Mouse (Mus musculus) bone marrow macrophage, adult 2 months (primary cell): ENCODE data around the gene Gm20388. TPM values are rescaled to one million over a fixed set of nuclear protein-coding genes. Genes with fewer than 3 reads are reported as not detected.

ENCODE experiments used
- H3K27ac ChIP-seq: 2 replicates; pipeline ENCODE4 v1.5.1; 2012; ENCODE audit warnings: low read depth, low read length; ENCODE audit not compliant: insufficient read depth
- H3K4me1 ChIP-seq: 2 replicates; pipeline ENCODE4 v1.6.1; 2012; ENCODE audit warnings: low read length; ENCODE audit not compliant: control insufficient read depth, insufficient read depth
- H3K4me3 ChIP-seq: 2 replicates; pipeline ENCODE4 v1.5.1; 2012; ENCODE audit warnings: mild to moderate bottlenecking, low read length, moderate library complexity; ENCODE audit not compliant: insufficient read depth
- CTCF ChIP-seq: IDR thresholded peaks from 2 replicates; pipeline ENCODE4 v1.5.1; 2012; ENCODE audit warnings: low read depth, mild to moderate bottlenecking, low read length, moderate library complexity
- POLR2A ChIP-seq: IDR thresholded peaks from 2 replicates; pipeline ENCODE4 v1.6.1; 2012; ENCODE audit warnings: mild to moderate bottlenecking, low read depth, low read length, borderline replicate concordance
- polyA plus RNA-seq: library from polyadenylated mRNA; stranded (reverse); fragments of >200 nt; gene quantifications from 2 replicates; pipeline ENCODE4 v1.2.4, GENCODE M21; 2012; ENCODE audit not compliant: missing spikeins, insufficient read depth, insufficient read length

Gene Gm20388
- polyA plus RNA-seq, 1 experiment = 32.7 TPM

- H3K4me3 ChIP-seq = no peak overlapping the region
- H3K4me1 ChIP-seq = no peaks in the 10 kb centered on the region
- no peak overlapping the region for H3K27ac ChIP-seq
- no peak for TF ChIP-seq CTCF
- no peak for TF ChIP-seq POLR2A
Measured at GRCm38 (mm10) chr8:121079201-121079600, 1168.6 kb downstream of the Gm20388 start.

- no peak overlapping the region for H3K27ac ChIP-seq
- no peaks in the 10 kb centered on the region for H3K4me1 ChIP-seq
- H3K4me3 ChIP-seq = no peak overlapping the region
- no peak for TF ChIP-seq CTCF
- TF ChIP-seq POLR2A = no peak
Measured at GRCm38 (mm10) chr8:121079944-121080343, 1169.3 kb downstream of the Gm20388 start.

GRCm38 (mm10) chr8:121080361-121081090 lies 1169.9 kb downstream of the Gm20388 start:
- TF ChIP-seq POLR2A (no peak), CTCF (no peak)
- no peak overlapping the region for H3K27ac ChIP-seq

GRCm38 (mm10) chr8:121081398-121081797 lies 1170.8 kb downstream of the Gm20388 start:
- TF ChIP-seq CTCF = no peak
- TF ChIP-seq POLR2A = no peak
- Histone ChIP-seq H3K4me3 (no peak overlapping the region), H3K4me1 (no peaks in the 10 kb centered on the region), H3K27ac (no peak overlapping the region)

More at GRCm38 (mm10) chr8:121080361-121081090, 1169.9 kb downstream of the Gm20388 start:
- Histone ChIP-seq H3K4me1 (no peaks in the 10 kb centered on the region), H3K4me3 (no peak overlapping the region)

- no peaks in the 10 kb centered on the region for H3K4me1 ChIP-seq
- H3K4me3 ChIP-seq = no peak overlapping the region
- no peak overlapping the region for H3K27ac ChIP-seq
- no peak for TF ChIP-seq POLR2A
- TF ChIP-seq CTCF = no peak
Measured at GRCm38 (mm10) chr8:121082218-121083092, 1171.8 kb downstream of the Gm20388 start.

- Histone ChIP-seq H3K4me3 (peak overlapping the region; percentile 66), H3K27ac (no peak overlapping the region), H3K4me1 (no peaks in the 10 kb centered on the region)
- TF ChIP-seq POLR2A = no peak
- no peak for TF ChIP-seq CTCF
Measured at GRCm38 (mm10) chr8:121083093-121083935, 1172.7 kb downstream of the Gm20388 start.

GRCm38 (mm10) chr8:121083936-121084209 lies 1173.2 kb downstream of the Gm20388 start:
- Histone ChIP-seq H3K27ac (no peak overlapping the region), H3K4me3 (peak overlapping the region; percentile 66), H3K4me1 (no peaks in the 10 kb centered on the region)
- TF ChIP-seq POLR2A (no peak), CTCF (no peak)

GRCm38 (mm10) chr8:121084210-121084951 lies 1173.7 kb downstream of the Gm20388 start, which contains the start of gene Foxf1:
Gene Foxf1 (plus strand): TSS chr8:121084386.
- TF ChIP-seq POLR2A = no peak
- no peak for TF ChIP-seq CTCF
- Histone ChIP-seq H3K4me1 (no peaks in the 10 kb centered on the region), H3K27ac (no peak within 1 kb of the TSS), H3K4me3 (peak within 1 kb of the TSS; percentile 66)

GRCm38 (mm10) chr8:121085011-121085410 lies 1174.4 kb downstream of the Gm20388 start:
- H3K4me1 ChIP-seq = no peaks in the 10 kb centered on the region
- no peak overlapping the region for H3K27ac ChIP-seq
- no peak overlapping the region for H3K4me3 ChIP-seq
- no peak for TF ChIP-seq POLR2A
- TF ChIP-seq CTCF = no peak
